Mouse (Mus musculus): ENCODE data around the gene Pomt2. TPM values are rescaled to one million over a fixed set of nuclear protein-coding genes. Genes with fewer than 3 reads are reported as not detected.
"Not testable (repeated sequence)": the region's sequence is repeated elsewhere in the genome, so short reads cannot be mapped to it uniquely, and the experiment has no call there.

Gene Pomt2
- 1 to 10 TPM in 1 of 2 experiments, under 1 TPM in 1; 0.89 to 1.1 TPM for polyA plus RNA-seq (2017; shearing (Covaris generic))

DNA sequence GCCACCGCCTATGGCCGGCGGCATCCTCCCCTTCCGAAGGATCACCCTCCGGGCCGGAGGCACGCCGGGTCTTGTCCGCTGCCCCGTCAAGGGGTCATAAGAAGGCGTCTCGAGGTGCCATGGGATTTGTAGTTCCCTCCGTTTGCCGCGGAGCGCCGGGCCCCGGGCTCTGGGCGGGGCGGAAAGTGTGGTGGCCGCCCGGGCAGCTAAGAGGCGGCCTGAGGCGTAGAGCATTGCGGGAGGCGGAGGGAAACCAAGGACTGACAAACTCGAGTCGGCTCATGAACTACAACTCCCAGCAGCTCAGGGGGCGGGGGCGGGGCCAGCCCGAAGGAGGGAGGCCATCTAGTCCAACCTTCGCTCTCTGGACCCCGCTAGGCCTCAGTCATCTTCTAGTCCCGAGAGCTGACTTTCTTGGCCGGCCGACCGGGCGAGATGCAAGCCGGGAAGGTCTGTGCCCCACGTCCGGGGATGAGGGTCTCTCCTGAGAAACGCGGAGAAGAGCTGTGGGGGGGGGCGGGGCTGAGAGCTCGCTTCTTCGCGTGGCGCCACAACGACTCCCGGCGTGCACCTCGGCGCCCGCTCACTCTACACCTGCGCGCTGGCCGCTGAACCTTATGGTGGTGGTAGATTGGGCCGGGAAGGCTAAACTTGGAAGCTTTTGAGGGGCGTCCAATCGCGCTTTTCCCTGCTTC lies at the start of gene Pomt2:
TSS of gene Pomt2 (minus strand) at position 574 of the 695 bp plus-strand sequence.
- ATAC-seq, result peak; percentile 91

DNA sequence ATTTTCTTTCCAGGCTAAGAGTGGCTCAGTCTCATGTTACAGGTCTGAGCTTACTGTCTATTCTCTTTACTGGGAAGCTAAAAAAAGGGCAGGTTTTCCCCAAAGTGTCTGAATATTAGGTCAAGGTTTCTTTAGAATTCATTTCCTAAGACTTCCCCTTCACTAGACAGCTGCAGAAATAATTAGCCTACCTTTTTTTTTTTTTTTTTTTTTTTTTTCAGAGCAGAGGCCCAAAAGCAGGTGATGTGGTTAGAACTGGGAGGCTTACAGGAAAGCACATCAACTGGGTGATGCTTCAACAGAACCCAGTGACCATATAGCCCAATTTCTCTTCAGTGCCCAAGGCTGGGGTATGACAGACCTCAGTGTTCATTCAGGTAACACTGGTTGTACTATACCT lies 48.5 kb upstream of the Pomt2 start:
- no peak for ATAC-seq

DNA sequence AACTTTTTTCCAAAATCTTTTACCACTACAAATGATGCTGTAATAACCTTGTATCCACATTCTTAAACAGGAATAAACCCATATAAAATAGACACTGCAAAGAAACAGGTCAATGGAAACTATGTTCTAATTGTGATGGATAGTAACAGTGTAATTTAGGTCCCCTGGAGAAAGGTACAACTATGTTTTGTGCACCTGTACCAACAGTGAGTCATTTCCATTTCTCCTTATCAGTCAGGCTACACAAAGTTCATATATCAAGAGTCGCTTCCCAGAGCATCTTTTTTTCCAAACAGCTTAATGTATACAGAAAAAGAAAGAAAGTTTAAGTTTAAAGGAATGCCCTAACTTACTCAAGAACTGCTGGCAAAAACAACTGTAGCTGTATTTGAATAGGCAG lies 47.3 kb upstream of the Pomt2 start:
- no peak for ATAC-seq

DNA sequence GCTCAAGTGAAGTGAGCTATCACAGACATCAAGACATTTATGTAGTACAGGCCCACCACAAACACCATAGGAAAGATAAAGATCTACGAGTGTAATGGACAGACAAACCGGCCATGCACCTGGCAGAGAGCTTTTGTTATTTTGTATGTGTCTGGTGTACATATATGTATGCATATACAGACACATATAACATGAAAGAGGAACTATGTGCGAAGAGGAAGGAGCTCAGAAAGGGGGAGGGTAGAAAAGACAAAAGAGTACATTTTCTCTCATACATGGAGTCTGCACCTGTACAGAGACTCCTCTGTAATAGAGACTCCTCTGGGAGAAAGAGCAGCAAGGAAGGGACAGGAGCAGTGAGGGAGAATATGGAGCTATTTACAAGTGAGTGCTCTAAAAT lies 45.2 kb upstream of the Pomt2 start:
- ATAC-seq, result no peak

DNA sequence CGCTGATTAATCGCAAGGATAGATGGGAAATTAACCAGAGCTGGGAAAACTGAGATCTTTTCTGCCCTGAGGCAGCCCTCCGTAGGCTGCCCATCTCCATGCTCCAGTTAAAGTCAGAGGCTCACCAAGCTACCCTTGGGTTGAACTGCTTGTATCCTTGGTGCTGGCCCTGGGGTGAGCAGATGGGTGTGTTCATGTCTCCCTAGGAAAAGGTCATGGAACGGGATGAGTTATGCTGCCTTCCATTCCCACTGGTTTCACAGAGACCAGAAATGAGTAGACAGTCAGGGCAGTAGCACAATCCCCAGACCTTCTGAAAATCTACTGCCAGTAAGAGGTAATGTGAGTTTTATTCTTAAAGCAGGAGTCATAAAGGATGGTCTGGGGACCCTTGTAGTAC lies 29.9 kb upstream of the Pomt2 start:
- ATAC-seq, result no peak

DNA sequence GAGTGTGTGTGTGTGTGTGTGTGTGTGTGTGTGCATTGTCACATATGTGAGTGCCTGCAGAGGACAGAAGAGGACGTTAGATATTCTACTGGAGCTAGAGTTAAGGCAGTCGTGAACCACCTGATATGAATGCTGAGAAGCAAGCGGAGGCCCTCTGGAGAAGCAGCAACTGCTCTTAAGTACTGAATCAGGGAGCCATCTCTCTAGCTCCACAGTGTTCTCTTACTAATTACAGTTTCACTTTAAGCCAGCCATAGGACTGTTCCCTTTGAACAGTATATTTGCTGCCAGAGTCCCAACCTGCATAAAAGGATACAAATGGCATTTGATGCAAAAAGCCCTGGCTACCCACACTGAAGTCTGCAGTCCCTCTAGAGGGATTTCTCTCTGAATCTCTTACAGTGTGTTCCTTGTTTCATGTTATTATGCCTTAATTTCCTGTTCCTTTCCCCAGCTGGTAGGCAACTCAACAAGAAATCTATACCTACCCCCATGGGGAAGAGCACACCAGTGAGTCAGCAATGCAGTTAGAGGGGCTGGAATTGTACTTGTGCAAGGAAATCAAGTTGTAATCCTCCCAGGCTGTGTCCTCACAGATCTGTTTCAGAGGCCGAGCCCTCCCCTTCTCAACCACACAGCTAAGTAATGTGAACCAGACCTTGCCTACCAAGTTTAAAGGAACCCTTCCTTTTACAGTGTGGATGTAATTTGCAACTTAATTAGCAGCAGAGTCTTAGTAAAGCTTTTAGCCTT lies 27.6 kb upstream of the Pomt2 start:
- no peak for ATAC-seq

DNA sequence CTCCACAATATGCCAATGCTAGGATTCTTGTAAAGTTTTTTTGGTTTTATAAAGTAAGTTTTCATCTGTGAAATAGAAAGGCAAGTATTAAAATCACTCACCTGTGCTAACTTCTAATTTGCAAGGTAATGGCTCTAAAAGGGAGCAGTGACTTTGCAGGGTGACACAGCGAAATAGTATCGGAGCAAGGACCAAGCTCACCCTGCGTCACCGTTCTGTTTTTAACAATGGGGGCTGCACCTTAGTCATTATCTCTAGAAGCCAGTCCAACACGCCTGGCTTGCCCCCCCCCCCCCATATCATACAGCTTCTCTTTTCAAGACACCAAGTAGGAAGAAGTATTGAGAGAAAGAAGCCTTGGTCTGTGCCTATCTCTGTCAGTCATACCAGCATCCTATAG lies 13.0 kb upstream of the Pomt2 start:
- no peak for ATAC-seq

DNA sequence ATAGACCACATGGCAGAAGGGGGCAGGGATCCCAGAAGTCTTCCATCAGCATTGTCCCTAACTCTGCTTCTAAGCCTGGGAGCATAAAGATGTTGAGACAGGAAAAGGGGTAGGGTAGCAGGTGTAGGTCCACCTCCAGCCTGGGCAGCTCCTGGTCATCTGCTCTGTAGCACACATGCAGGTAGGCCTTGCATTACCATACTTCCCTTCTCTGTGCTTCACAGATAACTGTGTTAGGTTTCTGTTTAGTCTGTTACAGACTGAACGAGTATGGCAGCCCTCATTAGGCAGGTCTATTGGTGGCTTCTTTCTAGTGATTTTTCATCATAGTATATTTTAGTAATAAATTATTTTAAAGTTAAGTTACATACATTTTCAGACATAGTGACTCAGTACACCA lies 12.5 kb upstream of the Pomt2 start:
- ATAC-seq, result no peak

DNA sequence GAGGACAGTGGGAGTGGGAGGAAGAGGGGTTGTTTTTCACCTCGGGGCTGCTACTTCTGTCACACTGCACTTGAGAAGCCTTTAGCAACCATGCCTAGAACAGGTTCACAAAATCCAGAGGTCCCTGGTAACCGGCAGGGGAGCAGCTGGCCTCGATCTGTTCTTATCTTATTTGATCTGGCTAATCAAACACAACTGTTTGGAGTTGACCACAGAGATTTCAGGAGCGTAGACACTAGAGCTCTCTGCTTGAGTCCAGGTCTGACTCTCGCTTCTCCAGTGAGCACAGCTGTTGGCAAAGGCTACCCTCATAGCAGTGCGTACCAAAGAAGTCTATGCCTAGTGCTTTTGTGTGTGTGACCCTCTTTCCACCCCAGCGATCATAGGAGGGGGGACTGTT lies 10.3 kb upstream of the Pomt2 start:
- ATAC-seq, result no peak

DNA sequence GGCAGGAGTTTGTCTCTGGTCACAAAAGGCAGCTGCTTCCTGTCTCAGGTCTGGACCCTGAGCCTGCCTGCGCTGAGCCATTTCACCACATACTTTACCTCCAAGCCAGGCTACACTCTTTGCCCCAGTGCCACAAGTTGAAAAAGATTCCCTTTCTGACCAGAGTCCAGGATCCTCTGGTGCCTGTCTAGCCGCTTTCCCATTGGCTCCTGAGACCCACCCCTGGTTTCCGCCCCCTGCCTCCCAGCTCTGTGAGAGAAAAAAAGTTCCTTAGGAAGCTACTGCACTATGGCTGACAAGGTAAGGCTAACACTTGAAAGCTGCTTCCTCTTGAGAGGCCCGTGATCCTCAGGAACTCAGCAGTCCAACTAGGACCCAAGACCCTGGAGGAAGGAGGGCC lies 9.6 kb upstream of the Pomt2 start:
- ATAC-seq, result no peak

DNA sequence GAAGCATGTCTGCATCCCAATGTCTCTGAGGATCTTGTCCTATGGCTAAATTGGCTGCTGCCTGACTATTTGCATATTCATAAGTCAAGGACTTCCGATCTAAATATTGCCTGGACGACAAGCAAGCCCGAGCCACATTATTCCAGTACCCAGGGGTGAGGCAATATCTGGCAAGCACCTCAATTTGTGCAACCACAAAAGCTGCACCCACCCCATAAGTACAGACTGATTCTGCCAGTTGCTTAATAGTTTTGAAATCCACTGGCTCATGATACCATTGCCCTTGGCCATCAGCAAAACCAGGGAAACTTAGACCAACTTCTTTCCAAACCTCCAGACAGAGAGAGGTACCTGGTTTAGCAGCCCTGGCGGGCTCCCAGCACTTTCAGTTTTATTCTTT lies 6.7 kb upstream of the Pomt2 start:
- not testable (repeated sequence) for ATAC-seq

DNA sequence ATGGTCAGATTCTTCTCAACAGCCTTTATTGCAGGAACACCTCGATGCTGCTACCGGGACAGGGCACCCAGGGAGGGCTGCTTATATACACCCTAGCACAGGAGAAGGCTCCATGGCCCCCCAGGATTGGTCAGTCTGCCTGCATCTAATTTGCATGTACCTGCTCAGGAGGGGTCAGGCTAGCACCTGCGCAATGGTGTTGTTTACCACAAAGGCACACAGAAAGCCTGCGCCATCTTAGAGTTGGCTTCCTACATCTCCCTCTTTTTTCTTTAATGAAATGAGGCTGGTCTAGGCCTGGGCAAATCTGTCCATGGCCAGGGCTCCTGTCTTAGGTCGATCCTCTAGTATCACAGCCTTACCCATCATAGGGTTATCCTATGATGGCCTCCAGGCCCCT lies 1.7 kb upstream of the Pomt2 start:
- no peak for ATAC-seq

DNA sequence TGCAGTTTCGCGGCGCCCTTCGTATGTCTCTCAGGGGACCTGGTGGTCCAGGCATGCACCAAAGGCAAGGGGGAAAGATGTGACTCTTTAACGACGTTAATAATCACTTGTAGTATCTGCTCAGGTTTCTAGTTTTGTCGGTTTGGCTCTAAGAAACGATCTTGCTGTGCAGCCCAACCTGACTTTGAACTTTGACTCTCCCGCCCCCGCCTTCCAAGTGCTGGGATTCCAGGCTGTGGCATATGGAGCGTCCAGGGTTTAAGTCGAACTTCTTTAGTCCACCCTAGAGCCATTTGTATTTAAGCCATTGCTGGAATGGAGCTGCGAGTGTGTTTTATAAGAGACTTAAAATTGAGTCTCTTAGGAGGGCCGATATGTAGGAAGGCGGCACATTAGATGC lies 368 bp upstream of the Pomt2 start:
- no peak for ATAC-seq

DNA sequence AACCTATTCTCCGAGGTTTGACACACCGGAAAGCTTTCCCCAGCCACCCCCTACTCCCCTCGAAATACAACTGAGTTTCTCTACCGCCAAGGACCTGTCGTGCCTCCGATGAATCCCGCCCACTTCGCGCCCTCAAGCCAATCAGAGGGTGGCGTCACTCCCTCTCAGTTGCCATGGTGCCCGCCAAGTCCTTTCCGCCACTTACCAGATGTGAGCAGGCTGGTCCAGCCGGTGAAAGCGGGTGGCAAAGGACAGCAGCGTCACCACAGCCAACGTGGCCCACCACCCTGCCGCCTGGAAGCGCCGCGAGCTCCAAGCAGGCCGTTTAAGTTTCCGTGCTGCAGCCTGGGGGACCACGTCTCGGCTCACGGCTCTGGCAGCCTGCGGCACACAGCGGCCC lies 802 bp downstream of the Pomt2 start, which contains the start of gene Gstz1:
TSS of gene Gstz1 (plus strand) at position 200 of the 400 bp plus-strand sequence.
- peak; percentile 82 for ATAC-seq

DNA sequence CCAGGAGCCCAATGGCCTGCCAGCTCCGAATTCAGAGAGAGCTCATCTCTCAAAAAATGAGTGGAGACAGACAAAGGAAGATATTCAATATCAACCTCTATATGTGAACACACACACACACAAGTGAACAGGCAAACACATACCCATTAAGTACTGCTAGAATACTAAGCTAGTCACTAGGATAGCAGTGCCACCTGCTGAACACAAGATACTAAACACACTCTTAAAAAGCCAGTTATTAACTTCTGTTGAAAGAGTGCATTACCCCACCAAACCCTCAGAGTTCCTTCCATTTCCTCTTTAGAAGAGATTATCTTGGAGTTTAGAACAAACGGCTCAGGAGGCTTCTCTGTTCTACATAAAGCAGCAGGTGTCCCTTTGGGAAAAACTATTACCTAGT lies 5.6 kb downstream of the Pomt2 start:
- ATAC-seq, result no peak

DNA sequence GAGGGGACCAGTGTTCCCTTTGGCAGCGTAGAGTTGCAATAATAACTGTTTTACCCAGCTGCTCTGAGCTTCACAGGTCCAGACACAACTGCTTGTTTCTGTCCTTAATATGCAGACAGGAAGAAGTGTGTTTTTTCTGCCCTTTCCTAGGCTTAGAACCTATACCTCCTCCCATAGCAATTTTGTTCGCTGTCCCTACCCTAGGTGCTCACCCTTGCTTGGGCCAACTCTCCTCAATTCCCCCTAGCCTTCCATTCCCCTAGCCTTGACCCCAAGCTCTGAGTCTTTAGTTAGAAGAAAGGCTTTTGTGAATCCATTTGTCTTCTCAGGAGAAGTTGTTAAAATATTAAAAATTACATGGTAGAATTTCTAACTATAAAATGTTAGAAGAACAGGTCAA lies 9.0 kb downstream of the Pomt2 start:
- no peak for ATAC-seq

DNA sequence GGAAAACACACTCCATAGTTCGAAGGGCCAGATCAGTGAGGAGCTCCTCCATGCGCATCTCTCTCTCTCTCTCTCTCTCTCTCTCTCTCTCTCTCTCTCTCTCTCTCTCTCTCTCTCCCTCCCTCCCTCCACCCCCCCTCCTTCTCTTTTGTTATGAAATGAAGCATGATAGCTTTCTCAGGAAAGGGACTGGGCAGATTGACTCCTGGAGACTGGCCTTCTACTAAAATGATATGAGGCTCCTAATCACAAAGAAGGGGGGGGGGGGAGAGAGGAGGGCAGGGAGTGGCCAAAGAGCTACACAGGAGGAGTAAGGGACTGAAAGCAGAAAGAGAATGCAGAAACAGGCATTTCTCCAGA lies 9.4 kb downstream of the Pomt2 start:
- ATAC-seq, result no peak

DNA sequence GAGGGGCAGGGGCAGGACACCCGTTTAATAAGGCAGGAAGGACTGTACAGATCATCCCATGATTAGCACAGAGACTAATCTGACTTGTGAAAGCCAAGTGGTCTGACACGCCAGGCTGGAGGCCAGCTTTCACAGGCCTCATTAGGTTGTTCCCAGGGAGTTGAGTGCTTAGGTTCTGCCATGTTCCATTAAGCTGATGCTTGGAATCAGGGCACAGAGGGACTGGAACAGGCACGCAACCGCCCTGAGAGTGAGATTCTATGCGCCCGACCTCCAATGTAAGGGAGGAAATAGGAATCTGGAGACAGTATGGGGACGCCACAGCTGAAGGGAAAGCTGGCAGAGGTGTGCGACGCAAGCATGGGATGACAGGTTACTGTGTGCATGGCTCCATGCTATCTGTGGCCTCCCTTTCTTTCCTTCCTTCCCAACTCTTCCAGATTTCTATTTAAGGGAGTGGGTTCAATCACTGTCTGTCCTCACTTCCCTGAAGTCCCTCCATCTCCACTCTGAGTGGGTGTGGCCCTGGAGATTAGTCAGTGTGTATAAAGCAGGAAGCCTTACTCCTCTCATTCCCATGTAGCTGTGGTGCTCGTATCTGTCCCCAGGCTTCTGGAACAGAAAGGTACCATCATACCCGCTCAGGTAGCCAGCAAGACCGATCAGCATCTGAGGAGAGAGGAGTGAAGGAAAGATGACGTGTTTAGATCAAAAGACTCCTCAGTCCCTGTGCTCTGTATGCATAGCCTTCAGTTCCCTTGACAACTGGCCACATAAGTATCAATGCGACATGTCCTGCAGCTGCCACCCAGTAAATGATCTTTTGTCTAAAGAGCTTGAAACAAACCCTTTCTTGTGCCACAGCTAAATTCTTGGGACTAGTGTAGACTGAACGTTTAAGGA lies 10.1 kb downstream of the Pomt2 start:
- no peak for ATAC-seq

DNA sequence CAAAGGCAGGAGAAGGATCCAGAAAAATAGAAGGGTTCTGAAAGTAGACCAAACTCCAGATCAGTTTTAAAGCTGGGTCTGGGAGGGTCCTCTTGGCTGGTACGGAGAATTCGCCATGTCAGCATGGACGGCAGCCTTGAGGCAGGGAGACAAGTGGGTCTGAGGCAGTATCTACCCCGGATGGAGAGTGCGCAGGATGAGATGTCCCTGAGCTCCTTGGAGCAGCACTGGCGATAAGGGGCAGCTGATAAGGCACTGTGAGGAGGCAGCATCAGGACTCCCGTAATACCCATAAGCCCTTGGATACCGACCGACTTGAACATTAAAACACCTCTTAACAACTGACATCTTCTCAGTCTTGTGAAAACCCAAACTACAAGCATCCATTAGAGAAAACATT lies 15.0 kb downstream of the Pomt2 start:
- no peak for ATAC-seq

DNA sequence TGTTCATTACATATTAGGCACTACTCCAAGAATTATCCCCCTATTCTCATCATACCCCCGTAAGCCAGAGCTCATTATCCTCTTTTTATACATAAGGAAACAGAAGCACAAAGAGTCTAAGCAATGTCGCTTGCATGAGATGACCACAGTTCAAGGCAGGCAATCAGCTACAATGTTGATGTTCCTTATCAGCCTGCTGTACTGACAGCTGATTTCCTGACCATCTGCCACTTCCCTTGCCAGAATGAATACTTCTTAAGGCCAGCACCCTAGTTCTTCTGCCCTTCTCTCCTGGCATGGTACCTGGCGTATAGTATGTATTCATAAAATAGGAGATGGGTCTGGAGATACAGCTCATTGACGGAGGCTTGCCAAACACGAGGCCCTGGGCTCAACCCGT lies 15.6 kb downstream of the Pomt2 start:
- no peak for ATAC-seq

DNA sequence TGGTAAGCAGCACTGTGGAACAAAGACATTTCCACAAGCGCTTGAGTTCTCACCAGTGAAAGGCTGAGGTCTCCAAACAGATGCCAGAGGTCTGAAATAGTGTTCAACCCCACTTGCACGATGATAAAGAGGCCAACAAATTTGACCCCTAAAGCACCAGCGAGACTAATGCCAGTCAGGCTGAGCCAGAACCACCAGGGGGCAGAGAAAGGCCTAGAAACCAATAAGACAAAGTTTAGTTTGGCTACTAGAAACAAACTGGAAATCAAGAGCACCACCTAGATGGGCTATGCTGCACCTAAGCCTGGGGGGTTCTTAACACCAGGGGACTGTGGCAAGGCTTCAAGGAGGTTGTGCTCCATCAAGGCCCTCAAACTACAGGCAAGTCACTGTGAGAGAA lies 16.1 kb downstream of the Pomt2 start:
- ATAC-seq, result no peak

DNA sequence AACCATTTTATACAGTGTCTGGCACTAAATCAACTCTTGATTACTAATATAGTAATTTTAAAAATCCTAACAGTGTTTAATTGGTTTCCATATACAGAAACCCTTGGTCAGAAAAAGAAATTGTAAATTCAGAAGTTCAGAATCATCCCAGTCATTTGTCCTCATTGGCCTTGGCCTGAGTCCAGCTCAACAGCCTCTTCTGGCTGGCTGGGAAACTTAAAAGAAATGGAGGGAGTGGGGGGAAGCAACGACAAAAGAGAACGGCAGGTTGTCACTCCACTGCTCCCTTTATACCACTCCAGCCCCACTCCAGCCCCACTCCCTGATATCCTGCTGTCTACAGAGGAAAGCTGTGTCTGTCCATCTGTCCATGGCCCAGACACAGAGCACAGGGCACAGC lies 16.6 kb downstream of the Pomt2 start:
- no peak for ATAC-seq

DNA sequence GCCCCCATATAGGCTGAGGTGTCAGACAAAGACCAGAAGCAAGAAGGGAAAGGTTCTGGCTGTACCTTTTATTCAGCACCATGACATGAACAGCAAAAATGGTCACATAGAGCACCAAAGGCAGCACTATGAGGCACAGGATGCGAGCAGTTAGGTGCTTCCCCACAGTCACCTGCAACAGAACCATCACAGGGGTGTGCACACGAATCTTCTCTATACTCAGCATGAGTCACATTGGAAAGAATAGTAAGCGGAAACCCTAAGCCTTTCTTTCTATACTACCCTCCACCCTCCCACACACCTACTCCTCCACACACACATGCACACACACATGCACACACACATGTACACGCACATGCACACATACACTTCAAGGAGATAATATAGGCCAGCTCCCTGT lies 17.5 kb downstream of the Pomt2 start:
- peak; percentile 99 for ATAC-seq

Measured in CD4-positive, CD25-positive, alpha-beta regulatory T cell, adult 4 months (primary cell).